Mouse (Mus musculus) intestine, embryonic 16.5 days (tissue): ENCODE measurements around the gene Rufy3. TPM values are rescaled to one million over a fixed set of nuclear protein-coding genes. Genes with fewer than 3 reads are reported as not detected.

Experiments
- ATAC-seq: fragments of 200-750 bp; cut with Nextera tagmentation; 2 replicates; pipeline ENCODE4 v1.8.0; 2017; ENCODE audit warnings: moderate TSS enrichment, moderate library complexity
- H3K27ac ChIP-seq: fragments of 300-500 bp; sonication (generic); 2 replicates; pipeline ENCODE4 v1.5.1; 2014; ENCODE audit warnings: mild to moderate bottlenecking, low read length
- H3K27me3 ChIP-seq: fragments of 300-500 bp; sonication (generic); replicated peaks from 2 replicates; pipeline ENCODE4 v1.6.1; 2014; ENCODE audit warnings: low read length, control low read depth, mixed read lengths; ENCODE audit not compliant: control insufficient read depth, insufficient read depth
- H3K36me3 ChIP-seq: fragments of 300-500 bp; sonication (generic); 2 replicates; pipeline ENCODE4 v1.6.1; 2014; ENCODE audit warnings: low read length, control low read depth; ENCODE audit not compliant: control insufficient read depth, insufficient read depth
- H3K4me1 ChIP-seq: fragments of 300-500 bp; sonication (generic); 2 replicates; pipeline ENCODE4 v1.6.1; 2014; ENCODE audit warnings: low read length, control low read depth, mixed read lengths; ENCODE audit not compliant: control insufficient read depth, insufficient read depth
- H3K4me2 ChIP-seq: fragments of 300-500 bp; sonication (generic); 2 replicates; pipeline ENCODE4 v1.6.1; 2014; ENCODE audit warnings: low read depth, low read length, control low read depth
- H3K4me3 ChIP-seq: fragments of 300-500 bp; sonication (generic); 2 replicates; pipeline ENCODE4 v1.5.1; 2014; ENCODE audit warnings: mild to moderate bottlenecking, low read length
- H3K9ac ChIP-seq: fragments of 300-500 bp; sonication (generic); 2 replicates; pipeline ENCODE4 v1.6.1; 2014; ENCODE audit warnings: low read depth, low read length
- H3K9me3 ChIP-seq: fragments of 300-500 bp; sonication (generic); 2 replicates; pipeline ENCODE4 v1.6.1; 2016; ENCODE audit warnings: low read length, control low read depth; ENCODE audit not compliant: control insufficient read depth
- WGBS: fragments of 180-500 bp; shearing (Covaris S2); extraction: QIAGEN DNeasy Blood & Tissue Kit; methylation state at CpG from one replicate; pipeline ENCODE4 v1.1.7; 2014; 5-methylcytosine and 5-hydroxymethylcytosine counted together
- polyA plus RNA-seq: library from polyadenylated mRNA; unstranded; fragments of >200 nt; fragmentation: Nextera tagmentation; extraction: Ambion mirVana; gene quantifications from 2 replicates; pipeline ENCODE4 v1.2.1, GENCODE M21; 2015

Gene Rufy3
- polyA plus RNA-seq, 1 experiment from 2014 or later, result 14.3 TPM

DNA sequence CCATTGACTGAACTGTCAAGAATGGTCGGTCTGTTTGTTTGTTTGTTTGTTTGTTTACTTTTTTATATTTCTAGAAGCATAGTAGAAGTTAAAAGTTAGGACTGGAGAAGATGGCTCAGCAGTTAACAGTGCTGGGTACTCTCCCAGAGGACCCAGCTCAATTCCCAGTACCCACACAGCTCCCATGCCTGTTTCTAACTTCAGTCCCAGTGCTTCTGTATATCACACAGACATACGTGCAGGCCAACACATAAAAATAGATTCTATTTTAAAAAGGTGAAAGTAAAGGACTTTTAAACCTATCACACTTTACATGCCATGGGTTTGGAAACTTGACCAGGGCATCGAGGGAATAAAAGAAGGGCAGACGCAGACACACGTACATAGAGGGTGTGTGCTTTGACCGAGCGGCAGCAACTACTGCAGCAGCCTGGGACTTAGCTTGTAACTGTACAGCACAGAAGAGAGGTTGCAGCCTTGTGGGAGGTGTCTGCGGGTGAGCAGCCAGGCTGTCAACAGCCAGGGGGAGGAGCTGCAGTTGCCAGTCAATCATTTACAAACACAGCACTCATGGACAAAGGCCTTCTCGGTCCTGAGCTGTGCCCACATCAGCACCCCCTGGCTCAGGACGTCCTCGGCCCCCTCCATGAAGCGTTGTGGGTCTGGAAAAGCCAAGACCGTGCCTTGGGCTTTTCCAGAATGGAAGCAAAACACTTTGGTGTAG, 22.5 kb downstream of the Rufy3 start:
- no peaks in the 10 kb centered on the region for H3K9me3 ChIP-seq
- no peaks in the 10 kb centered on the region for H3K36me3 ChIP-seq
- H3K4me3 ChIP-seq, result 0 out of 2 replicates have a peak overlapping the region, but pooled peaks have one; percentile 1
- H3K9ac ChIP-seq, result no peak overlapping the region
- 0 out of 2 replicates have a peak overlapping the region, but pooled peaks have one; percentile 27 for H3K27ac ChIP-seq
- 39% methylated on average over 13 of the region's 13 CpGs for WGBS
- H3K27me3 ChIP-seq, result no peaks in the 10 kb centered on the region
- peak overlapping the region; percentile 26; the same call in 1 of the 2 replicates for H3K4me2 ChIP-seq
- peak; percentile 95 for ATAC-seq
- peaks cover 19% of the 10 kb centered on the region for H3K4me1 ChIP-seq

DNA sequence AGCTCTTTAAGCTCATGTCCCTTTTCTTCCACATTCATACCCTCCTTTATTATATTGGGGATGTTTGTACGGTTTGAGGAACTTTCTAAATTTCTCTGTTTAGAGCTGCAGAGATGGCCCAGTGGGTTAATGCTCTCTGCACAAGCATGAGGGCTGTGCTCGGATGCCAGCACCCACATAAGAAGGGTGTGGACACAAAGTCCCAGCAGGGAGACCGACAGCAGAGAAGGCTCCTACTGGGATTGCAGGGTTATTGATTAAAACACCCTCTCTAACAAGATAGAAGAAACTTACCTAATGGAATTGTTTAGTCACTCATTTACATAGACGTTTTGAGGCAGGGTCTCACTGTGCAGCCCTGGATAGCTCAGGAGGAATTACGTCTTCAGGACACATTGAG, 23.6 kb downstream of the Rufy3 start:
- H3K4me3 ChIP-seq, result no peak overlapping the region
- H3K27ac ChIP-seq, result no peak overlapping the region
- H3K4me1 ChIP-seq, result peaks cover 19% of the 10 kb centered on the region
- ATAC-seq, result no peak
- H3K4me2 ChIP-seq, result no peak overlapping the region
- no peaks in the 10 kb centered on the region for H3K27me3 ChIP-seq
- 54% methylated on average over 5 of the region's 5 CpGs for WGBS
- no peak overlapping the region for H3K9ac ChIP-seq
- no peaks in the 10 kb centered on the region for H3K36me3 ChIP-seq
- no peaks in the 10 kb centered on the region for H3K9me3 ChIP-seq

DNA sequence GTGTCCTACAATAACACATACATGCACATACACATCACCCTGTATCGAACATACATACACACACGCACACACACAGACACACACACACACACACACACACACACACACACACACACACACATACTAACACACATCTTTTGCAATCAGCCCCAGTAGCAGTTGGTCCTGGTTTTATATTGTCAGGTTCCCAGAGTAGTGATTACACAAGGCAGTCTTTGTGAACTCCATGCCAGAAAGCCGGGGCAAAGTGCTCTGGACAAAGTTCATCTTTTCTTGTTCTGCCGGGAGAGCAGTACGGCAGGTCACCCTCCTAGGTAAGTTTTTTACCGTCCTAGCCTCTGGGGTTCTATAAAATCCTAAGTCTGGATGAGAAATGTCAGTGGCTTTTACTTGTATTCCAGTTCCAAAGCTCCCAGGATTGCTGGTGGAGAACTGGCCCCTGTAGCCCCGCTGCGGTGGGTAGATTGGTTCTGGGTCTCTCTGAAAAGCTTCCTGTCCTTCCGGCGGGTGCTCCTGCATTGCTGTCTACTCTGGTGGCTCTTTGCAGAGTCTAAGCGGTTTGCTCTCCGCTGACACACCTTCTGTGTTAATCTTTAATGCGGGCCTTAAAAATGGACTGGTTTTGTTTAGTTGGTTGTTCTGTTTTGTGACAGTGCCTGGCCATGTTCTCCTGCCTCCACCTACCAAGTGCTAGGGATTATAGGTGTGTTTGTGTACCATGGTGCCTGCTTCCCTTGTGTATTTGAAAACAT, 28.8 kb downstream of the Rufy3 start:
- Histone ChIP-seq H3K27ac (peak overlapping the region; percentile 89), H3K9ac (peak overlapping the region; percentile 49), H3K36me3 (no peaks in the 10 kb centered on the region), H3K4me2 (peak overlapping the region; percentile 21), H3K4me3 (peak overlapping the region; percentile 39), H3K9me3 (no peaks in the 10 kb centered on the region), H3K4me1 (no peaks in the 10 kb centered on the region; the same call in 1 of the 2 replicates), H3K27me3 (no peaks in the 10 kb centered on the region)
- 56% methylated on average over 13 of the region's 13 CpGs for WGBS
- ATAC-seq, result peak; percentile 93

DNA sequence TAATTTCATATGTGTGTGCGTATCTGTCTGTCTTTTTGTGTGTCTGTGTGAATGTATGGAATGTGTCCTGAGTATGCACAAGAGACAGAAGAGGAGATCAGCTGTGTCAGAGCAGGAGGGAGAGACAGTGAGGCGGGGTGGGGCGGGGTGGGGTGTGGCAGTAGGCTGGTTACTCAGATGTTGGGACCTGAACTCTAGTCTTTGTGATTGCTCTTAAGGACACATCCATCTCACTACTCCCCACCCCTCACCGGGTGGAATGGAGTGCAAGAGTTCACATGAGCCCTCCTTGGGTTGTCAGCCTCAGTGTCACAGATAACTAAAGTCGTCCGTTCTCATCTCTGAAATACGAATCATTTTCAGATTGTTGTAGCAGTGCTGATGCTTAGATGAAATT, 29.3 kb downstream of the Rufy3 start:
- 66% methylated on average over 7 of the region's 7 CpGs for WGBS
- peak overlapping the region; percentile 39 for H3K4me3 ChIP-seq

DNA sequence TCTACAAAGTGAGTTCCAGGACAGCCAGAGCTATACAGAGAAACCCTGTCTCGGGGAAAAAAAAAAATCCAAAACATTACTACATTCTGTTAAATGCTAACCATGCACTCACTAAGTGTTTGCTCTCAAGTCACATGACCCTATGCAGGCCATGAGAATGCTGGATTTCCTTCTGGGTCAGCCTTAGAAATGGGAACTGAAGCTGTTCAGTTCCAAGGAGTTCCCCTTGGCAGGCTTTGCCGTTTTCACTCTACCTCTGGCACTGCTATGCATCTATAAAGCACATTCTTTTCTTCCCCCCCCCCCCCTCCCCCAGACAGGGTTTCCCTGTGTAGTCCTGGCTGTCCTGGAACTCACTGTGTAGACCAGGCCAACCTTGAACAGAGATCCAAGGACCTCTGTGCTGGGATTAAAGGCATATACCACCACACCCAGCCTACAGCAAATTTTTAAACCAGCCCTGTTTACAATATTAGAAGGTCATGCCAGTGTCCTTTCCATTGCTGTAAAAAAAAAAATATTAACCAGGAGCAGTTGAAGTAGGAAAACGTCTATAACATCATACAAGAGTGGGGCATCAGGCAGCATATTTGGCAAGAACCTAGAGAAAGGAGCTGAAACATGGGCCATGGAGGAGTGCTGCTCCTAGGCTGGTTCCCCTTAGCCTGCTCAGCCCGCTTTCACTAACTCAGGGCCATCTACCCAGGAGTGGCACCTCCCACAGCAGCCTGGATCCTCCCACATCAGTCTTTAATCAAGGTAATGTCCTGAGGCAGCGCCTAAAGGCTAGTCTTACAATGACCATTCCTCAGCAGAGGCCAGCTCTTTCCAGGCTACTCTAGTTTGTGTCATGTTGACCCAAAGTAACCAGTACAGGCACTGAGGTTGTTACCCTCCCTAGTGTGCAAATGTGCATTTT, 31.0 kb downstream of the Rufy3 start:
- no peak overlapping the region; the same call in 1 of the 2 replicates for H3K4me2 ChIP-seq
- H3K27ac ChIP-seq, result no peak overlapping the region
- no peaks in the 10 kb centered on the region; the same call in 1 of the 2 replicates for H3K4me1 ChIP-seq
- no peak overlapping the region for H3K9ac ChIP-seq
- no peaks in the 10 kb centered on the region for H3K36me3 ChIP-seq
- no peak overlapping the region for H3K4me3 ChIP-seq
- no peaks in the 10 kb centered on the region for H3K9me3 ChIP-seq
- 64% methylated on average over 5 of the region's 5 CpGs for WGBS
- no peaks in the 10 kb centered on the region for H3K27me3 ChIP-seq
- ATAC-seq, result no peak

More for the DNA sequence above, 29.3 kb downstream of the Rufy3 start:
- H3K4me1 ChIP-seq, result no peaks in the 10 kb centered on the region; the same call in 1 of the 2 replicates
- no peaks in the 10 kb centered on the region for H3K27me3 ChIP-seq
- H3K36me3 ChIP-seq, result no peaks in the 10 kb centered on the region
- H3K27ac ChIP-seq, result peak overlapping the region; percentile 89
- peak overlapping the region; percentile 21 for H3K4me2 ChIP-seq
- peak overlapping the region; percentile 49; the same call in 1 of the 2 replicates for H3K9ac ChIP-seq
- H3K9me3 ChIP-seq, result no peaks in the 10 kb centered on the region
- ATAC-seq, result peak; percentile 78

DNA sequence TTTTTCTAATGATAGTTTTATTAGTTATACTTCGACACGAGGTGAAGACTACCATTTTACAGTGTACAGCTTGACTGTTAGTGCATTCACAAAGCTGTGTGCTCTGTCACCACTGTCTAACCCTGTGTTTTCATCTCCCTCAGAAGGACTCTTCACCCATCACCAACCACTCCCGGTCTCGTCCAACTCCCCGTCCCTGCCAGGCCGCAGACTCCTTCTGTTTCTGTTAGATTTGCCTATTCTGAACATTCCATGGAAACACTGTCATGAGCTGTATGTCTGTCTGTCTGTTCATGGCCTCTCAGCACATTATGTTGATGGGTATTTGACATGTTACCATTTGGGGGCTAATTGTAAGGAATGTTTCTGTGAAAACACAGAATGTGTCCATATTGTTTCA, 34.1 kb downstream of the Rufy3 start:
- Histone ChIP-seq H3K27ac (no peak overlapping the region), H3K27me3 (no peaks in the 10 kb centered on the region), H3K4me1 (no peaks in the 10 kb centered on the region; the same call in 1 of the 2 replicates), H3K9ac (no peak overlapping the region), H3K4me3 (no peak overlapping the region), H3K36me3 (no peaks in the 10 kb centered on the region), H3K9me3 (no peaks in the 10 kb centered on the region), H3K4me2 (no peak overlapping the region)
- ATAC-seq, result no peak
- 93% methylated on average over 6 of the region's 6 CpGs for WGBS

DNA sequence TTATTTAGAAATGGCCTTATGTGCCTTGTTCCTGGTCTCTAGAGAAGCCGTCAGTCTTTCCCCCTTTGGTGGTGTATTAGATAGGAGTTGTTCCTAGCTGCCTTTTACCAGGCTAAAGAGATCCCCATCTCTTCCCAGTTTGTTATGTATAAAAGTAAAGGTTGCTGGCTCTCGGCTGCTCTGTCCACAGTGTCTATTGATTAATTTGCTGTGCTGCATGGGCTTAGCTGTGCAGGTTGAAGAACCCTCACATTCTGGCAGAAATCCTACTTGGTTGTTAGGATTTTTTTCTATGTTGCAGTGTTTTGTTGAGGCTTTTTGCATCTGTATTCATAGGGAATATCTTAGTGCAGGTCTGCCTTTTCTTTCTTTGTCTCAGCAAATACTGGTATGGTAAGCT, 37.2 kb downstream of the Rufy3 start:
- Histone ChIP-seq H3K4me1 (no peaks in the 10 kb centered on the region), H3K4me2 (no peak overlapping the region), H3K9me3 (no peaks in the 10 kb centered on the region), H3K9ac (no peak overlapping the region), H3K27me3 (no peaks in the 10 kb centered on the region), H3K36me3 (no peaks in the 10 kb centered on the region), H3K27ac (no peak overlapping the region), H3K4me3 (no peak overlapping the region)
- no peak for ATAC-seq
- 75% methylated on average over 2 of the region's 2 CpGs for WGBS

DNA sequence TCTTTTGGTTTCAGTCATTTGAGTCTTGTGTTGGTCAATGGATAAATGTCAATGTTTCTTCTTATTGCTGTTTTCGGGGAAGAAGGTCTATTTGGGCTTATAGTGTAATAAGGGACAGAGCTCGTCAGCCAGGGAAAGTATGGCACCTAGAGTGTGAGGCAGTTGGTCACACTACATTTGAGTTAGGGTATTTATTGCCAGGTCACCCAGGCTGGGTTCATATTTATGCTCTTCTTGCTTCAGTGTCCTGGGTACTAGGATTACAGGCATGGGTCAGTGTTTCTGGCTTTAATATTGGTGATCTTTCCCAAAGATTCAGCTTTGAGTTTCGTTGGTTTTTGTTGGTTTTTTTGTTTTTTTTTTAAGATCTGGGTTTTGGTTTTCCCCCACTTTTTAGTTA, 37.9 kb downstream of the Rufy3 start:
- Histone ChIP-seq H3K4me2 (no peak overlapping the region), H3K27ac (no peak overlapping the region), H3K9me3 (no peaks in the 10 kb centered on the region), H3K9ac (no peak overlapping the region), H3K4me3 (no peak overlapping the region), H3K36me3 (no peaks in the 10 kb centered on the region), H3K27me3 (no peaks in the 10 kb centered on the region), H3K4me1 (no peaks in the 10 kb centered on the region)
- 84% methylated on average over 3 of the region's 3 CpGs for WGBS
- ATAC-seq, result no peak

DNA sequence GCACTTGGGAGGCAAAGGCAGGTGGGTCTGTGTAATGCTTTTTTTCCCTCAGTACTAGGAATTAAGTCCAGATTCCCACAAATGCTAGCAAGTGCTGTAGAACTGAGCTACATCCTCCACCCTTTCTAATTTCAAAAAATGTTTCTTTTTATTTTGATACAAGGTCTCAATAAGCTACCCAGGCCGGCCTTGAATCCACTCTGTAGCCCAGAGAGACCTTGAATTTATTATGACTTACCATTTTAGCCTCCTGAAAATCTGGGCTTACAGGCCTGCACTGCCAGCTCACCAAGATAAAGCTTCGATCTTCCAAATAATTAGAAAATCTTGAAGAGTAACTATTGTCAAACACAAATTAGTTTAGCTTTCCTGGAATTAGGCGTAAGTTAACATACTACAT, 39.2 kb downstream of the Rufy3 start:
- H3K4me1 ChIP-seq, result no peaks in the 10 kb centered on the region
- no peak overlapping the region for H3K4me3 ChIP-seq
- WGBS, result 91% methylated on average over 3 of the region's 3 CpGs
- H3K36me3 ChIP-seq, result no peaks in the 10 kb centered on the region
- no peaks in the 10 kb centered on the region for H3K9me3 ChIP-seq
- ATAC-seq, result no peak
- no peak overlapping the region for H3K9ac ChIP-seq
- no peaks in the 10 kb centered on the region for H3K27me3 ChIP-seq
- H3K27ac ChIP-seq, result no peak overlapping the region
- H3K4me2 ChIP-seq, result no peak overlapping the region
